Comparison of ENCODE assay signal across 8 mouse cellular contexts in genomic region chr2:90871180-90871961, GRCm38 (mm10). TPM values are rescaled to one million over a fixed set of nuclear protein-coding genes. Genes with fewer than 3 reads are reported as not detected.
DNase-seq lines count a peak whose midpoint lies in the region; ATAC-seq and TF ChIP-seq lines count a peak whose summit lies in the region.
"Had no signal": no experiment of that assay in that cellular context is flagged by ENCODE, and none has a peak within 500 bp of the region (broad histone marks: within the 10 kb centered on the region; RNA-seq: fewer than 3 reads in every experiment).

No protein-coding gene starts in this region.

- peak overlapping the region; percentile 24; the same call in 1 of the 2 replicates for H3K9ac ChIP-seq in heart, embryonic 11.5 days (ENCODE audit: low read depth, low read length)
- H3K9ac ChIP-seq in MEL (ENCODE audit: control insufficient read depth, low read depth, low read length, poor library complexity, severe bottlenecking) = no peak overlapping the region
- no peak overlapping the region for H3K9ac ChIP-seq in lung, embryonic 16.5 days (ENCODE audit: low read length)

- WGBS in heart, embryonic 11.5 days (ENCODE audit: insufficient replicate concordance) = 59% methylated on average over 8 of the region's 8 CpGs
- 53% methylated on average over 8 of the region's 8 CpGs for WGBS in lung, embryonic 16.5 days

- H3K27ac ChIP-seq in heart, embryonic 11.5 days (ENCODE audit: low read depth, low read length) = peak overlapping the region; percentile 88
- H3K27ac ChIP-seq in MEL (ENCODE audit: control insufficient read depth, low read depth, low read length) = no peak overlapping the region
- H3K27ac ChIP-seq in cortical plate, adult 2 months (ENCODE audit: insufficient read depth, low read length) = peak overlapping the region; percentile 92
- peak overlapping the region; percentile 54 for H3K27ac ChIP-seq in lung, embryonic 16.5 days (ENCODE audit: low read length)

- H3K4me2 ChIP-seq in heart, embryonic 11.5 days = no peak overlapping the region
- peak overlapping the region; percentile 1; the same call in 1 of the 2 replicates for H3K4me2 ChIP-seq in lung, embryonic 16.5 days (ENCODE audit: low read depth, low read length)

- no peaks in the 10 kb centered on the region for H3K27me3 ChIP-seq in heart, embryonic 11.5 days (ENCODE audit: control insufficient read depth, insufficient read depth, low read length)
- H3K27me3 ChIP-seq in MEL (ENCODE audit: control insufficient read depth in 1 of 2, insufficient read depth in 2 of 2, low read length in 2 of 2) = no peaks in the 10 kb centered on the region
- H3K27me3 ChIP-seq in lung, embryonic 16.5 days (ENCODE audit: control insufficient read depth, insufficient read depth, low read depth, low read length) = no peaks in the 10 kb centered on the region

- no peaks in the 10 kb centered on the region for H3K79me2 ChIP-seq in MEL (ENCODE audit: control insufficient read depth, insufficient read depth, low read length, poor library complexity)

- no peak for TF ChIP-seq POLR2A in MEL (IDR thresholded peaks at IDR 0.05; ENCODE audit: control insufficient read depth in 1 of 2, insufficient read depth in 1 of 2, low read depth in 1 of 2, low read length in 2 of 2, poor library complexity in 1 of 2)
- TF ChIP-seq POLR2A in cortical plate, adult 2 months (IDR thresholded peaks at IDR 0.05; ENCODE audit: extremely low read depth, insufficient read depth, low read length) = 0 out of 2 replicates have a peak, but pooled peaks have one; percentile 20

- peak in 1 of 3 experiments; percentile 38; a peak in 2 of 6 replicates for TF ChIP-seq CTCF in MEL (IDR thresholded peaks at IDR 0.05 in 2 of 3, conservative IDR thresholded peaks at IDR 0.05 in 1 of 3; ENCODE audit: control insufficient read depth in 1 of 3, insufficient read depth in 1 of 3, low read depth in 2 of 3, low read length in 3 of 3, poor library complexity in 1 of 3, severe bottlenecking in 1 of 3)
- TF ChIP-seq CTCF in cortical plate, adult 2 months (IDR thresholded peaks at IDR 0.05; ENCODE audit: extremely low read depth, insufficient read depth, low read length) = no peak

- H3K36me3 ChIP-seq in heart, embryonic 11.5 days (ENCODE audit: control insufficient read depth, insufficient read depth, low read length) = no peaks in the 10 kb centered on the region
- peaks cover 0 to 27% of the 10 kb centered on the region in 2 experiments; a peak in 3 of 4 replicates for H3K36me3 ChIP-seq in MEL (ENCODE audit: control insufficient read depth in 1 of 2, insufficient read depth in 2 of 2, low read length in 2 of 2)
- no peaks in the 10 kb centered on the region for H3K36me3 ChIP-seq in lung, embryonic 16.5 days (ENCODE audit: control insufficient read depth, insufficient read depth, low read length)

- peak; percentile 45 for TF ChIP-seq RAD21 in MEL (IDR thresholded peaks at IDR 0.05; ENCODE audit: low read depth, low read length)

- H3K9me3 ChIP-seq in heart, embryonic 11.5 days (replicated peaks; ENCODE audit: control insufficient read depth, low read length) = no peaks in the 10 kb centered on the region
- no peaks in the 10 kb centered on the region for H3K9me3 ChIP-seq in MEL (replicated peaks; ENCODE audit: insufficient read depth, low read length)
- H3K9me3 ChIP-seq in lung, embryonic 16.5 days (ENCODE audit: control insufficient read depth, low read length) = no peaks in the 10 kb centered on the region

- no peak for TF ChIP-seq EP300 in MEL (IDR thresholded peaks at IDR 0.05; ENCODE audit: low read depth in 1 of 2, low read length in 2 of 2)

- ATAC-seq in heart, embryonic 11.5 days (replicated peaks; ENCODE audit: insufficient number of reproducible peaks, low FRiP score, low TSS enrichment) = no peak
- ATAC-seq in lung, embryonic 16.5 days (ENCODE audit: low read depth) = peak; percentile 81
- ATAC-seq: intestine, embryonic 16.5 days had no signal

- H3K4me3 ChIP-seq in heart, embryonic 11.5 days (ENCODE audit: low read depth, low read length) = no peak overlapping the region
- H3K4me3 ChIP-seq in MEL (ENCODE audit: control insufficient read depth in 1 of 2, insufficient read depth in 1 of 2, low read depth in 2 of 2, low read length in 2 of 2) = no peak overlapping the region
- no peak overlapping the region for H3K4me3 ChIP-seq in cortical plate, adult 2 months (ENCODE audit: insufficient read depth, low read length)
- H3K4me3 ChIP-seq in lung, embryonic 16.5 days (ENCODE audit: low read length) = no peak overlapping the region

- DNase-seq in heart, adult 9 months (ENCODE audit: low spot score in 2 of 2) = no peak
- no peak for DNase-seq in MEL (ENCODE audit: low read depth, low spot score)
- DNase-seq in yolk sac, embryonic 10.5 days (ENCODE audit: low spot score) = no peak
- no peak for DNase-seq in thymus, postnatal 25 days

- peaks cover 37% of the 10 kb centered on the region for H3K4me1 ChIP-seq in heart, embryonic 11.5 days (ENCODE audit: control insufficient read depth, insufficient read depth, low read length)
- H3K4me1 ChIP-seq in MEL (ENCODE audit: control insufficient read depth in 1 of 2, insufficient read depth in 2 of 2, low read length in 2 of 2) = peaks cover 20 to 32% of the 10 kb centered on the region in 2 experiments
- H3K4me1 ChIP-seq in cortical plate, adult 2 months (ENCODE audit: control insufficient read depth, insufficient read depth, low read length) = peaks cover 9% of the 10 kb centered on the region
- peaks cover 6% of the 10 kb centered on the region; the same call in 1 of the 2 replicates for H3K4me1 ChIP-seq in lung, embryonic 16.5 days (replicated peaks; ENCODE audit: control insufficient read depth, insufficient read depth, low read length)

TF ChIP-seq in MEL, 35 proteins besides CTCF, POLR2A, EP300 and RAD21:
- TF ChIP-seq RCOR1 (IDR thresholded peaks at IDR 0.05; ENCODE audit: low read depth, low read length) = 0 out of 2 replicates have a peak, but pooled peaks have one; percentile 12
- no peak for TF ChIP-seq HCFC1 (IDR thresholded peaks at IDR 0.05; ENCODE audit: low read depth, low read length)
- peak; percentile 31; the same call in 1 of the 2 replicates for TF ChIP-seq ZC3H11A (IDR thresholded peaks at IDR 0.05; ENCODE audit: low read depth, low read length)
- TF ChIP-seq SMC3 (IDR thresholded peaks at IDR 0.05; ENCODE audit: low read depth, low read length) = peak; percentile 34; the same call in 1 of the 2 replicates
TF ChIP-seq in MEL: peak in this region for 3.

RNA-seq across cellular contexts. Expression of gene C1qtnf4, which starts 14.3 kb away (rescaled TPM):
- polyA plus RNA-seq in heart, embryonic 11.5 days (2014; fragmentation: Nextera tagmentation; extraction: Ambion mirVana) = 15.7 and 16.2 TPM in 2 replicates
- total RNA-seq in MEL (2012; rRNA removed) = not detected in 2 replicates
- polyA plus RNA-seq in MEL (2012; ENCODE audit: insufficient read depth in 1 of 2, insufficient read length in 2 of 2, low read depth in 1 of 2, low replicate concordance in 2 of 2, missing spikeins in 1 of 2) = not detected
- polyA plus RNA-seq in cortical plate, adult 2 months (2012; rRNA removed) = 363 and 369 TPM in 2 replicates
- 2.9 and 3.0 TPM in 2 replicates for polyA plus RNA-seq in lung, embryonic 16.5 days (2015; fragmentation: Nextera tagmentation; extraction: Ambion mirVana)

RNA-seq across cellular contexts. Expression of gene Mtch2, which starts 24.4 kb away (rescaled TPM):
- polyA plus RNA-seq in heart, embryonic 11.5 days (2014; fragmentation: Nextera tagmentation; extraction: Ambion mirVana) = 262 and 263 TPM in 2 replicates
- total RNA-seq in MEL (2012; rRNA removed) = 85.7 and 91.5 TPM in 2 replicates
- 100 to 1,000 TPM in 1 of 2 experiments, not detected in 1; 167 TPM for polyA plus RNA-seq in MEL (2012; ENCODE audit: insufficient read depth in 1 of 2, insufficient read length in 2 of 2, low read depth in 1 of 2, low replicate concordance in 2 of 2, missing spikeins in 1 of 2)
- polyA plus RNA-seq in cortical plate, adult 2 months (2012; rRNA removed) = 135 and 140 TPM in 2 replicates
- polyA plus RNA-seq in lung, embryonic 16.5 days (2015; fragmentation: Nextera tagmentation; extraction: Ambion mirVana) = 198 and 199 TPM in 2 replicates

RNA-seq across cellular contexts. Expression of gene Kbtbd4, which starts 33.2 kb away (rescaled TPM):
- 26.2 and 31.5 TPM in 2 replicates for polyA plus RNA-seq in heart, embryonic 11.5 days (2014; fragmentation: Nextera tagmentation; extraction: Ambion mirVana)
- 18.0 and 21.9 TPM in 2 replicates for total RNA-seq in MEL (2012; rRNA removed)
- 10 to 100 TPM in 1 of 2 experiments, not detected in 1; 23.1 TPM for polyA plus RNA-seq in MEL (2012; ENCODE audit: insufficient read depth in 1 of 2, insufficient read length in 2 of 2, low read depth in 1 of 2, low replicate concordance in 2 of 2, missing spikeins in 1 of 2)
- 25.3 and 28.1 TPM in 2 replicates for polyA plus RNA-seq in cortical plate, adult 2 months (2012; rRNA removed)
- 36.5 and 37.0 TPM in 2 replicates for polyA plus RNA-seq in lung, embryonic 16.5 days (2015; fragmentation: Nextera tagmentation; extraction: Ambion mirVana)

RNA-seq across cellular contexts. Expression of gene Ndufs3, which starts 33.3 kb away (rescaled TPM):
- 331 and 358 TPM in 2 replicates for polyA plus RNA-seq in heart, embryonic 11.5 days (2014; fragmentation: Nextera tagmentation; extraction: Ambion mirVana)
- 134 and 137 TPM in 2 replicates for total RNA-seq in MEL (2012; rRNA removed)
- polyA plus RNA-seq in MEL (2012; ENCODE audit: insufficient read depth in 1 of 2, insufficient read length in 2 of 2, low read depth in 1 of 2, low replicate concordance in 2 of 2, missing spikeins in 1 of 2) = 100 to 1,000 TPM in 1 of 2 experiments, not detected in 1; 193 TPM
- polyA plus RNA-seq in cortical plate, adult 2 months (2012; rRNA removed) = 222 and 229 TPM in 2 replicates
- polyA plus RNA-seq in lung, embryonic 16.5 days (2015; fragmentation: Nextera tagmentation; extraction: Ambion mirVana) = 201 and 203 TPM in 2 replicates

Comparison
In these comparisons a context has a peak if more than half of its experiments do, and no peak if none do; other contexts are left out.
1. RNA of gene C1qtnf4, which starts 14.3 kb away (polyA plus RNA-seq): 363 to 369 TPM in cortical plate, adult 2 months; 15.7 to 16.2 TPM in heart, embryonic 11.5 days, 2.9 to 3.0 TPM in lung, embryonic 16.5 days and not detected in MEL; every median in the first group is over 10 times any median in the second.